Mouse (Mus musculus): Measurements from ENCODE around the gene Taok2. TPM values are rescaled to one million over a fixed set of nuclear protein-coding genes. Genes with fewer than 3 reads are reported as not detected.

Taok2 gene
- polyA plus RNA-seq, 1 experiment from 2014 or later = 21.6 TPM

DNA sequence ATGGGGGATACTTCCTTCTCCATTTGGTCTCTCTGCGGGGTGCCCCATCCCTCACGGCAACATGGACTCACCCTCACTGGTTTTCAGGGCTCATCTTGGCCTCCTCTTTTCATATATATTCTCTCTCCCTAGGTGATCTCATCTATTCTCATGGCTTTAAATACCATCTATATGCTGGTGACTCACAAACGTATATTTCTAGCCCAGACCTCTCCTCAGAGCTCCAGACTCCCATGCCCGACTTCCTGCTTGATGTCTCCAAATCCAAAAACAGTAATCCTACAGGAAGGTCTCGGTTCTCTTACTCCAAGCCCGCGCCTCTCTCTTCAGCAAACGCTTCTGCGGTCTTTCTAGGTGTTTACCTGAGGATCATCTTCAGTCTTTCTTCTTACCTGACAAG, 41.2 kb downstream of the Taok2 start:
- 81% methylated on average over 9 of the region's 9 CpGs for WGBS
- Histone ChIP-seq H3K9ac (replicated peaks; ENCODE audit: low read length) (no peak overlapping the region), H3K4me2 (ENCODE audit: low read depth, low read length) (no peak overlapping the region), H3K27ac (replicated peaks; ENCODE audit: low read depth, low read length) (no peak overlapping the region), H3K4me3 (ENCODE audit: low read depth, low read length) (no peak overlapping the region), H3K27me3 (ENCODE audit: control insufficient read depth, insufficient read depth, low read length) (peaks cover 5% of the 10 kb centered on the region), H3K4me1 (ENCODE audit: control insufficient read depth, insufficient read depth, low read length) (no peaks in the 10 kb centered on the region; the same call in 1 of the 2 replicates), H3K36me3 (replicated peaks; ENCODE audit: control insufficient read depth, insufficient read depth, low read depth, low read length) (no peaks in the 10 kb centered on the region), H3K9me3 (replicated peaks; ENCODE audit: control insufficient read depth, low read length) (no peaks in the 10 kb centered on the region)
- DNase-seq (ENCODE audit: low spot score) (no peak), ATAC-seq (replicated peaks; ENCODE audit: insufficient number of reproducible peaks, low FRiP score, low TSS enrichment, low read depth) (no peak)

GRCm38 (mm10) chr7:126833294-126833693, 51.2 kb downstream of the Taok2 start:
- ATAC-seq (replicated peaks; ENCODE audit: insufficient number of reproducible peaks, low FRiP score, low TSS enrichment, low read depth) = no peak
- H3K27me3 ChIP-seq (ENCODE audit: control insufficient read depth, insufficient read depth, low read length) = no peaks in the 10 kb centered on the region
- no peak overlapping the region for H3K4me2 ChIP-seq (ENCODE audit: low read depth, low read length)
- no peak for DNase-seq (ENCODE audit: low spot score)
- no peaks in the 10 kb centered on the region for H3K4me1 ChIP-seq (ENCODE audit: control insufficient read depth, insufficient read depth, low read length)
- H3K9me3 ChIP-seq (replicated peaks; ENCODE audit: control insufficient read depth, low read length) = no peaks in the 10 kb centered on the region
- 89% methylated on average over 1 of the region's 1 CpGs for WGBS
- no peaks in the 10 kb centered on the region for H3K36me3 ChIP-seq (replicated peaks; ENCODE audit: control insufficient read depth, insufficient read depth, low read depth, low read length)
- H3K9ac ChIP-seq (replicated peaks; ENCODE audit: low read length) = no peak overlapping the region
- H3K27ac ChIP-seq (replicated peaks; ENCODE audit: low read depth, low read length) = no peak overlapping the region
- H3K4me3 ChIP-seq (ENCODE audit: low read depth, low read length) = no peak overlapping the region

DNA sequence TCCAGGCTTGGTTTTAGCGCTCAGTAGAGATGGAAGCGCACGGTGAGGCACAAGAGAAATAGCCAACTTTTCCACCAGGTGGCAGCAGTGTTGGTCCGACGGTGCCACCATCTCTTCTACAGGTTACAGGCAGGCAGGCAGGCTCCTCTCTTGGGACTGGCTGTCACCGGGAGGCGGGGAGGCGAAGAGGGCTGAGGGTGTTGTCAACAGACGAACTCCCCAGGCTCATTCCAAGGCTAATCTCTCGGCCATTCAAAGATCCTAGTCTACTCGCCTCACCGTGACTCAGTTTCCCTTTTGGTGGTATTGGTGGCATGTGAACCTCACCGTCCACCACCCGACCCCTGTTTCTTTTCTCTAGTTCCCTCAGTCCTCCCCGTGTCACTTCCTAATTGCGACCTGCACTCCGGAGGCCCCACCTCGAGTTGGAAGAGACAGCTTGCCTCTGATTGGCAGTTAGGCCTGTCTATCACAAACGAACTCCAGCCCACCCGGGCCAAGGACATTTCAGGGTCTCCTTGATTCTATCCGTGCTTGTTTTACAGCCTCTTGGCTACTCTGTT, 52.4 kb downstream of the Taok2 start:
- DNase-seq (ENCODE audit: low spot score) (peak; percentile 85), ATAC-seq (replicated peaks; ENCODE audit: insufficient number of reproducible peaks, low FRiP score, low TSS enrichment, low read depth) (peak; percentile 67)
- no peaks in the 10 kb centered on the region for H3K36me3 ChIP-seq (replicated peaks; ENCODE audit: control insufficient read depth, insufficient read depth, low read depth, low read length)
- no peak overlapping the region for H3K27ac ChIP-seq (replicated peaks; ENCODE audit: low read depth, low read length)
- no peaks in the 10 kb centered on the region for H3K27me3 ChIP-seq (ENCODE audit: control insufficient read depth, insufficient read depth, low read length)
- H3K9me3 ChIP-seq (replicated peaks; ENCODE audit: control insufficient read depth, low read length) = no peaks in the 10 kb centered on the region
- peak overlapping the region; percentile 31 for H3K4me2 ChIP-seq (ENCODE audit: low read depth, low read length)
- H3K4me3 ChIP-seq (ENCODE audit: low read depth, low read length) = 0 out of 2 replicates have a peak overlapping the region, but pooled peaks have one; percentile 9
- no peak overlapping the region for H3K9ac ChIP-seq (replicated peaks; ENCODE audit: low read length)
- H3K4me1 ChIP-seq (ENCODE audit: control insufficient read depth, insufficient read depth, low read length) = no peaks in the 10 kb centered on the region
- WGBS = 1% methylated on average over 21 of the region's 21 CpGs

DNA sequence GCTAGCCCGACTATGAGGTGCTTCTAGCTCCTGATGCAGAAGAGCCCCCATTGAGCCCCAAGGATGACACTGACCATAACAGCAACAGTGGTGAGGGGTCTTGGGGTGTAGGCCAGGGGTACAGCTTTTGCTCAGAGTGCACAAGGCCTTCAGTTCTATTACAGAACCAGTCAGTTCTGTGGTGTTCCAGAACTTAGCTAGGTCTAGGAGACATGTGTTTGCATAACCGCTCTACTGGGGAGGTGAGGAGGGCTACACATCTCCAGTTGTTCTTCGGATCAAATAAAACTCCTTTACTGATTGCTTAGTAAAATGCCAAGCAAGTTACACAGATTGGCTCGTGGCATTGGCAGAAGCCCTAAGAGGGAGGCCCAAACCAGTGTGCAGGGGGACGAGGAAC, 53.0 kb downstream of the Taok2 start, which contains the start of gene 4930451I11Rik:
Gene 4930451I11Rik (minus strand): TSS at position 101 of the 400 bp plus-strand sequence.
- Histone ChIP-seq H3K4me1 (ENCODE audit: control insufficient read depth, insufficient read depth, low read length) (no peaks in the 10 kb centered on the region), H3K9me3 (replicated peaks; ENCODE audit: control insufficient read depth, low read length) (no peaks in the 10 kb centered on the region), H3K27me3 (ENCODE audit: control insufficient read depth, insufficient read depth, low read length) (no peaks in the 10 kb centered on the region), H3K36me3 (replicated peaks; ENCODE audit: control insufficient read depth, insufficient read depth, low read depth, low read length) (no peaks in the 10 kb centered on the region), H3K27ac (replicated peaks; ENCODE audit: low read depth, low read length) (no peak within 1 kb of the TSS), H3K4me3 (ENCODE audit: low read depth, low read length) (0 out of 2 replicates have a peak within 1 kb of the TSS, but pooled peaks have one; percentile 9), H3K9ac (replicated peaks; ENCODE audit: low read length) (no peak within 1 kb of the TSS), H3K4me2 (ENCODE audit: low read depth, low read length) (peak within 1 kb of the TSS; percentile 31)
- WGBS = 64% methylated on average over 5 of the region's 5 CpGs
- no peak for DNase-seq (ENCODE audit: low spot score)
- no peak for ATAC-seq (replicated peaks; ENCODE audit: insufficient number of reproducible peaks, low FRiP score, low TSS enrichment, low read depth)

DNA sequence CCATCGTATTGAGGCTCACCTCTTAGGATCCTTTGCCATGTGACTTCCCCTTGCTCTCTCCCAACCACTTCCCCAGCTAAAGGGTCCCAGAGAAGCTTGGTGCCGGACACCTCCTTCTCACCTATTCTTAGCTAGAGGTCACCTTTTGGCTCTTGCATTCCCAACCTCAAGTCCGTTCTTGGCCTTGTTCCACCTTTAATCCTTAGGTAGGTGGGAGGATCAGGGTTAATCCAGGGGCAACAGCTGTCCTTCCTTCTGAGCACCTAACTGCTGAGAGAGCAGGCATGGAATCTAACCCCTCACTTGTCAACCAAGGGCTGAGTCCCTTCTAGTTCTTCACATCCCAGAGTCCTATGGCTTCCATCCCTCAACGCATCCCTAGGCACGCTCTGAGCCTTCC, 58.6 kb downstream of the Taok2 start:
- H3K4me2 ChIP-seq (ENCODE audit: low read depth, low read length) = no peak overlapping the region
- peaks cover 3% of the 10 kb centered on the region; the same call in 1 of the 2 replicates for H3K4me1 ChIP-seq (ENCODE audit: control insufficient read depth, insufficient read depth, low read length)
- no peak overlapping the region for H3K4me3 ChIP-seq (ENCODE audit: low read depth, low read length)
- peaks cover 17% of the 10 kb centered on the region for H3K27me3 ChIP-seq (ENCODE audit: control insufficient read depth, insufficient read depth, low read length)
- no peaks in the 10 kb centered on the region for H3K9me3 ChIP-seq (replicated peaks; ENCODE audit: control insufficient read depth, low read length)
- H3K9ac ChIP-seq (replicated peaks; ENCODE audit: low read length) = no peak overlapping the region
- no peak for DNase-seq (ENCODE audit: low spot score)
- no peak for ATAC-seq (replicated peaks; ENCODE audit: insufficient number of reproducible peaks, low FRiP score, low TSS enrichment, low read depth)
- H3K36me3 ChIP-seq (replicated peaks; ENCODE audit: control insufficient read depth, insufficient read depth, low read depth, low read length) = no peaks in the 10 kb centered on the region
- WGBS = 67% methylated on average over 5 of the region's 5 CpGs
- H3K27ac ChIP-seq (replicated peaks; ENCODE audit: low read depth, low read length) = no peak overlapping the region

- H3K9me3 ChIP-seq (replicated peaks; ENCODE audit: control insufficient read depth, low read length) = no peaks in the 10 kb centered on the region
- H3K36me3 ChIP-seq (replicated peaks; ENCODE audit: control insufficient read depth, insufficient read depth, low read depth, low read length) = no peaks in the 10 kb centered on the region
- no peak overlapping the region for H3K4me2 ChIP-seq (ENCODE audit: low read depth, low read length)
- H3K4me1 ChIP-seq (ENCODE audit: control insufficient read depth, insufficient read depth, low read length) = peaks cover 3% of the 10 kb centered on the region; the same call in 1 of the 2 replicates
- peak; percentile 66 for DNase-seq (ENCODE audit: low spot score)
- ATAC-seq (replicated peaks; ENCODE audit: insufficient number of reproducible peaks, low FRiP score, low TSS enrichment, low read depth) = no peak
- no peak overlapping the region for H3K4me3 ChIP-seq (ENCODE audit: low read depth, low read length)
- H3K27ac ChIP-seq (replicated peaks; ENCODE audit: low read depth, low read length) = no peak overlapping the region
- 22% methylated on average over 7 of the region's 8 CpGs for WGBS
- H3K9ac ChIP-seq (replicated peaks; ENCODE audit: low read length) = no peak overlapping the region
- H3K27me3 ChIP-seq (ENCODE audit: control insufficient read depth, insufficient read depth, low read length) = peaks cover 17% of the 10 kb centered on the region
These were observed 59.1 kb downstream of the Taok2 start for GRCm38 (mm10) chr7:126825403-126825802.

DNA sequence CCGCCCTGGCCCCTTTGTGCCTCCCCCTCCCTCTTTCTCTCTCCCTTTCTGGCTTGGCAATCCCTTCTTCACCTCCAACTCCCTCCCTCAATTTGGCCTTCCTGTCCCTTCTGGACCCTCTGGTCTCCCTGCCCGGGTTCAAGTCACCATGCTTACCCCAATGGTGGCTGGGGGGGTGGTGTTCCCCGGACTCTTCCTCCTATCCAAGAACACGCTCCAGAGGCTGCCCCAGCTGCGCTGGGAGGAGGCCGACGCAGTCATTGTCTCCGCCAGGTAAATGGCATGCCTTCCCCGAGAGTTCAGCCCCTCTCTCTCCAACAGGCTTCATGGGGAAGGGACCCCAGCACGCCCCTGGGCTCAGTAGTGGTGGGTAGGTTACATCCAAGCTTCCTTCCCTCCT, 60.6 kb downstream of the Taok2 start:
- H3K36me3 ChIP-seq (replicated peaks; ENCODE audit: control insufficient read depth, insufficient read depth, low read depth, low read length) = no peaks in the 10 kb centered on the region
- H3K4me3 ChIP-seq (ENCODE audit: low read depth, low read length) = no peak overlapping the region; the same call in 1 of the 2 replicates
- no peak overlapping the region for H3K9ac ChIP-seq (replicated peaks; ENCODE audit: low read length)
- H3K4me2 ChIP-seq (ENCODE audit: low read depth, low read length) = no peak overlapping the region
- peaks cover 3% of the 10 kb centered on the region; the same call in 1 of the 2 replicates for H3K4me1 ChIP-seq (ENCODE audit: control insufficient read depth, insufficient read depth, low read length)
- no peak overlapping the region for H3K27ac ChIP-seq (replicated peaks; ENCODE audit: low read depth, low read length)
- H3K9me3 ChIP-seq (replicated peaks; ENCODE audit: control insufficient read depth, low read length) = no peaks in the 10 kb centered on the region
- 14% methylated on average over 10 of the region's 10 CpGs for WGBS
- DNase-seq (ENCODE audit: low spot score) (no peak), ATAC-seq (replicated peaks; ENCODE audit: insufficient number of reproducible peaks, low FRiP score, low TSS enrichment, low read depth) (no peak)
- peaks cover 17% of the 10 kb centered on the region for H3K27me3 ChIP-seq (ENCODE audit: control insufficient read depth, insufficient read depth, low read length)

GRCm38 (mm10) chr7:126823202-126823711, 61.2 kb downstream of the Taok2 start:
- 0% methylated on average over 16 of the region's 19 CpGs for WGBS
- H3K4me3 ChIP-seq (ENCODE audit: low read depth, low read length) = peak overlapping the region; percentile 33
- peak overlapping the region; percentile 53 for H3K9ac ChIP-seq (replicated peaks; ENCODE audit: low read length)

More at GRCm38 (mm10) chr7:126823202-126823711, 61.2 kb downstream of the Taok2 start:
- H3K9me3 ChIP-seq (replicated peaks; ENCODE audit: control insufficient read depth, low read length) = no peaks in the 10 kb centered on the region
- peak overlapping the region; percentile 68 for H3K4me2 ChIP-seq (ENCODE audit: low read depth, low read length)
- H3K27me3 ChIP-seq (ENCODE audit: control insufficient read depth, insufficient read depth, low read length) = peaks cover 17% of the 10 kb centered on the region
- ATAC-seq (replicated peaks; ENCODE audit: insufficient number of reproducible peaks, low FRiP score, low TSS enrichment, low read depth) (no peak), DNase-seq (ENCODE audit: low spot score) (peak; percentile 20)
- no peak overlapping the region for H3K27ac ChIP-seq (replicated peaks; ENCODE audit: low read depth, low read length)
- no peaks in the 10 kb centered on the region for H3K36me3 ChIP-seq (replicated peaks; ENCODE audit: control insufficient read depth, insufficient read depth, low read depth, low read length)
- H3K4me1 ChIP-seq (ENCODE audit: control insufficient read depth, insufficient read depth, low read length) = peaks cover 3% of the 10 kb centered on the region; the same call in 1 of the 2 replicates

Data from embryonic facial prominence, embryonic 11.5 days (tissue).